Mouse (Mus musculus) neural tube, embryonic 14.5 days (tissue): Measurements from ENCODE around the gene Coro2a. TPM values are rescaled to one million over a fixed set of nuclear protein-coding genes. Genes with fewer than 3 reads are reported as not detected.

Experiments used
- ATAC-seq: fragments of 200-750 bp; cut with Nextera tagmentation; 2 replicates; pipeline ENCODE4 v1.8.0; 2017; ENCODE audit warnings: low read depth, mild to moderate bottlenecking, moderate TSS enrichment, moderate library complexity
- H3K27ac ChIP-seq: fragments of 300-500 bp; sonication (generic); 2 replicates; pipeline ENCODE4 v1.5.1; 2014; ENCODE audit warnings: low read depth, mild to moderate bottlenecking, control low read depth, low read length, moderate library complexity, mixed read lengths
- H3K27me3 ChIP-seq: fragments of 300-500 bp; sonication (generic); 2 replicates; pipeline ENCODE4 v1.6.1; 2014; ENCODE audit warnings: low read length; ENCODE audit not compliant: control insufficient read depth, insufficient read depth
- H3K36me3 ChIP-seq: fragments of 300-500 bp; sonication (generic); 2 replicates; pipeline ENCODE4 v1.6.1; 2014; ENCODE audit warnings: low read length, mixed read lengths; ENCODE audit not compliant: control insufficient read depth, insufficient read depth
- H3K4me1 ChIP-seq: fragments of 300-500 bp; sonication (generic); 2 replicates; pipeline ENCODE4 v1.6.1; 2014; ENCODE audit warnings: low read length; ENCODE audit not compliant: control insufficient read depth, insufficient read depth
- H3K4me2 ChIP-seq: fragments of 300-500 bp; sonication (generic); 2 replicates; pipeline ENCODE4 v1.6.1; 2014; ENCODE audit warnings: mild to moderate bottlenecking, low read depth, low read length, control low read depth
- H3K4me3 ChIP-seq: fragments of 300-500 bp; sonication (generic); 2 replicates; pipeline ENCODE4 v1.5.1; 2014; ENCODE audit warnings: low read depth, low read length, control low read depth, mixed read lengths
- H3K9ac ChIP-seq: fragments of 300-500 bp; sonication (generic); replicated peaks from 2 replicates; pipeline ENCODE4 v1.6.1; 2014; ENCODE audit warnings: low read depth, mild to moderate bottlenecking, control low read depth, low read length, mixed read lengths
- H3K9me3 ChIP-seq: fragments of 300-500 bp; sonication (generic); 2 replicates; pipeline ENCODE4 v1.6.1; 2016; ENCODE audit warnings: low read length; ENCODE audit not compliant: control insufficient read depth
- WGBS: fragments of 180-500 bp; shearing (Covaris S2); extraction: QIAGEN DNeasy Blood & Tissue Kit; methylation state at CpG from one replicate; pipeline ENCODE4 v1.1.7; 2014; 5-methylcytosine and 5-hydroxymethylcytosine counted together
- polyA plus RNA-seq: library from polyadenylated mRNA; unstranded; fragments of >200 nt; fragmentation: Nextera tagmentation; extraction: Ambion mirVana; gene quantifications from 2 replicates; pipeline ENCODE4 v1.2.1, GENCODE M21; 2014

The Coro2a gene
- polyA plus RNA-seq, 1 experiment from 2014 or later: 7.6 TPM

DNA sequence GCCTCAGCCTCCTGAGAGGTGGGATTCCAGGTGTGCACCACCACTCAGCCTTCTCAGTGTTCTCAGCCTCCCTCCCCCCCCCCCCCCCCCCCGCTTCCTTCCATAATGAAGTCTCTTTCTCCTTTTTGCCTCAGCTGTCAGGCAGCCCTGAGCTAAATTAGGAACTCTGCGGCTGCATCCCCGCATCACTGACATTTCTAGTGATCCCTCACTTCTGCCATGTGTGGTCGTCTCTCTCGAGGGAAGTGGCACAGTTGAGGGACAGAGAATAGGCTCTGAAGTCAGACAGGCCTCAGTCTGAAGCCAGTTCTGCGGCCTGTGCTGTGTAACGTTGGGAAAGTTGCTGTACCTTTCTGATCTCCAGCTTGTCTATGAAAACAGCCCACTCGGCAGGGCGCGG lies 52.0 kb downstream of the Coro2a start:
- Histone ChIP-seq H3K9ac (no peak overlapping the region), H3K27ac (no peak overlapping the region), H3K4me1 (no peaks in the 10 kb centered on the region), H3K27me3 (no peaks in the 10 kb centered on the region), H3K9me3 (no peaks in the 10 kb centered on the region), H3K4me2 (no peak overlapping the region), H3K36me3 (no peaks in the 10 kb centered on the region), H3K4me3 (no peak overlapping the region)
- 84% methylated on average over 9 of the region's 10 CpGs for WGBS
- no peak for ATAC-seq

GRCm38 (mm10) chr4:46546709-46547108 lies 55.3 kb downstream of the Coro2a start:
- H3K27me3 ChIP-seq: no peaks in the 10 kb centered on the region
- WGBS: 26% methylated on average over 6 of the region's 6 CpGs
- H3K4me2 ChIP-seq: no peak overlapping the region
- no peak overlapping the region for H3K4me3 ChIP-seq
- H3K9ac ChIP-seq: no peak overlapping the region
- H3K4me1 ChIP-seq: no peaks in the 10 kb centered on the region
- no peaks in the 10 kb centered on the region for H3K9me3 ChIP-seq
- ATAC-seq: no peak
- no peaks in the 10 kb centered on the region for H3K36me3 ChIP-seq
- no peak overlapping the region for H3K27ac ChIP-seq

DNA sequence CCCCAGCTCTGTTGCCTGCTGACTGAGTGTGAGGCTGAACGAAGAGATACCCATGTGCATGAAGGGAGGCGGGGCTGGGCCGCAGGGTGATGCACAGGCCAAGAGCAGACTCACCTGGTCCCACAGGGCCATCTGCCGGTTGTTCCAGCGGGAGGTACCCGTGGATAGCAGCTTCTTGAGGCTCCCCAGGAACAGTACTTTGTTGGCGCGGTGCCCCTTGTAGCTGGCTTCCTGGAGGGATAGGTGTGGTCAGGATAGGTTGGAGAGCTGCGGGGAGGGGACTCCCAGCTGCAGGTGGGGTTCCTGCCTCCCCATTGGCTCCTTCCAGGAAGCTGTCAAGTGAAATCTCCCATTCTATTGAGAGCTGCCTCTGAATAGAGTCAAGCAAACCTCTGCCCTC lies 56.5 kb downstream of the Coro2a start:
- H3K36me3 ChIP-seq: no peaks in the 10 kb centered on the region
- no peak for ATAC-seq
- no peaks in the 10 kb centered on the region for H3K4me1 ChIP-seq
- H3K9ac ChIP-seq: no peak overlapping the region
- no peak overlapping the region for H3K27ac ChIP-seq
- 7% methylated on average over 9 of the region's 9 CpGs for WGBS
- no peaks in the 10 kb centered on the region for H3K9me3 ChIP-seq
- no peak overlapping the region for H3K4me2 ChIP-seq
- no peak overlapping the region for H3K4me3 ChIP-seq
- no peaks in the 10 kb centered on the region for H3K27me3 ChIP-seq

DNA sequence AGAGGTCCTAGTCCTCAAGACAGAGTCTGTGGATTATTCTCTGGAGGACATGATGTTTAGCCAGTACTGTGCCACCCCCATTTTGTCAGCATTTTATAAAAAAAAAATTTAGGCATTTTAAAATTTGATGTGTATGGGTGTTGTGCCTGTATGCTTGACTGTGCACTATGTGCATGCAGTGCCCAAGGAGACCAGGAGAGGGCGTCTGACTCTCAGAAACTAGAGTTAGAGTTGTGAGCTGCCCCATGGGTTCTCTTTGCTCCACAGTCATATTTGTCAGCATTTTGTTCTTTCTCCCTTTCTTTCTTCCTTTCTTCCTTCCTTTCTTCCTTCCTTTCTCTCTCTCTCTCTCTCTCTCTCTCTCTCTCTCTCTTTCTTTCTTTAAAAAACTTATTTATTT lies 57.7 kb downstream of the Coro2a start:
- Histone ChIP-seq H3K27me3 (no peaks in the 10 kb centered on the region), H3K9ac (no peak overlapping the region), H3K9me3 (no peaks in the 10 kb centered on the region), H3K36me3 (no peaks in the 10 kb centered on the region), H3K27ac (no peak overlapping the region), H3K4me3 (no peak overlapping the region), H3K4me2 (no peak overlapping the region), H3K4me1 (no peaks in the 10 kb centered on the region)
- ATAC-seq: no peak
- 30% methylated on average over 1 of the region's 1 CpGs for WGBS

- H3K4me2 ChIP-seq: no peak overlapping the region
- no peaks in the 10 kb centered on the region for H3K36me3 ChIP-seq
- no peaks in the 10 kb centered on the region for H3K27me3 ChIP-seq
- H3K9ac ChIP-seq: no peak overlapping the region
- no peak overlapping the region for H3K4me3 ChIP-seq
- H3K9me3 ChIP-seq: no peaks in the 10 kb centered on the region
- no peak overlapping the region for H3K27ac ChIP-seq
- no peak for ATAC-seq
- no peaks in the 10 kb centered on the region for H3K4me1 ChIP-seq
- WGBS: 92% methylated on average over 13 of the region's 13 CpGs
These were observed 58.5 kb downstream of the Coro2a start for GRCm38 (mm10) chr4:46543366-46544050.

DNA sequence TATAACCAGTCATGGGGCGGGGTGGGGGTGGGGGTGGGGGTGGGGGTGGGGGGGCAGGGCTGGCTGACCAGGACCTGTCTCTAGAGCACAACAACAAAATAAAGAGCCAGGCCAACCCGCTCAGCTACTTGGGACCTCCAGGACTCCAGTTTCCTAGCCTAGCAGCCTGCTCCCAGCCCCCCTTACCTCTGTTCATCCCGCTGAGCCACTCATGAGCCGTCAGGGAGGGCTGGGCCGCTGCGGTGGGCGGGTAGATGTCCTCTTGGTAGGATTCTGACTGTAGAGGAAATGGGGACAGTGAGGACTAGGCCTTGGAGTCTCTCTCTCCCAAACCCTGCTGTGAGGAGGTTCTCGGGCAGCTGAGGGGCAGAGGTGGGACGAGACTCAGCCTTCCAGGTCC lies 60.3 kb downstream of the Coro2a start:
- Histone ChIP-seq H3K4me3 (no peak overlapping the region), H3K27ac (no peak overlapping the region), H3K9ac (no peak overlapping the region), H3K4me2 (no peak overlapping the region), H3K27me3 (peaks cover under 1% of the 10 kb centered on the region; the same call in 1 of the 2 replicates), H3K4me1 (no peaks in the 10 kb centered on the region), H3K9me3 (no peaks in the 10 kb centered on the region), H3K36me3 (no peaks in the 10 kb centered on the region)
- no peak for ATAC-seq
- 46% methylated on average over 9 of the region's 9 CpGs for whole genome bisulfite sequencing

GRCm38 (mm10) chr4:46539167-46539566 lies 62.8 kb downstream of the Coro2a start:
- WGBS: 63% methylated on average over 9 of the region's 9 CpGs
- Histone ChIP-seq H3K27me3 (peaks cover 19% of the 10 kb centered on the region), H3K9ac (no peak overlapping the region), H3K9me3 (no peaks in the 10 kb centered on the region), H3K4me3 (no peak overlapping the region), H3K4me1 (peaks cover 3% of the 10 kb centered on the region; the same call in 1 of the 2 replicates), H3K27ac (no peak overlapping the region), H3K4me2 (no peak overlapping the region), H3K36me3 (no peaks in the 10 kb centered on the region)
- ATAC-seq: no peak

DNA sequence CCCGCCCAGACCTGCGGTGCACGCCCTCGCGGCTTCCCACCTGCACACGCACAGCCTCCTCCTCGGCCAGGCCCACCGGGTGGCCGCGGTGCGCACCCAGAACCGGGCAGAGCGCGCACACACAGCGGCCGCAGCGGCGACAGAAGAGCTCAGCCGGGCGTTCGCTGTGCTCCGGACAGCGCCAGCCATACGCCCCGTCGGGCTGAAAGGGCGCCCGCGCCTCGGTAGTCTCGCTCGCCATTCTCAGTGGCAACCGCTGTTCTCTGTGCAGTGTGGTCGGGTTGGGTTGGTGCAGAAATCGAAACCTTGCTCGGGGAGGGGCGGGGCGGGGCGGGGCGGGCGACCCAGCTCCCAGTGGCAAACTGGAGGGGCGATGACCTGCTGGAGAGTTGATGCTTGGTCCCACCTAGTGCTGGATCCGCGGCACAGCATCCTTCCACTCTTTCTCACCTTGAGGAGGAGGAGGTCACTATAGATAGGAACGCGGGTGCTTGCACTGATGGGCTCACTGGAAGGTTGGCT lies 66.1 kb downstream of the Coro2a start, which contains the start of gene Trim14:
Trim14 (minus strand) TSS at position 302 of the 522 bp plus-strand sequence.
- peak; percentile 60 for ATAC-seq
- no peaks in the 10 kb centered on the region for H3K9me3 ChIP-seq
- H3K4me3 ChIP-seq: peak within 1 kb of the TSS; percentile 35
- peaks cover 3% of the 10 kb centered on the region; the same call in 1 of the 2 replicates for H3K4me1 ChIP-seq
- peaks cover 21% of the 10 kb centered on the region for H3K27me3 ChIP-seq
- peak within 1 kb of the TSS; percentile 34; the same call in 1 of the 2 replicates for H3K9ac ChIP-seq
- H3K36me3 ChIP-seq: no peaks in the 10 kb centered on the region
- 2% methylated on average over 45 of the region's 46 CpGs for WGBS
- peak within 1 kb of the TSS; percentile 60 for H3K4me2 ChIP-seq
- H3K27ac ChIP-seq: no peak within 1 kb of the TSS

- Histone ChIP-seq H3K36me3 (no peaks in the 10 kb centered on the region), H3K4me2 (peak overlapping the region; percentile 60), H3K27ac (no peak overlapping the region), H3K4me3 (peak overlapping the region; percentile 35), H3K9me3 (no peaks in the 10 kb centered on the region), H3K27me3 (peaks cover 21% of the 10 kb centered on the region), H3K9ac (peak overlapping the region; percentile 34; the same call in 1 of the 2 replicates), H3K4me1 (peaks cover 3% of the 10 kb centered on the region; the same call in 1 of the 2 replicates)
- ATAC-seq: no peak
- 7% methylated on average over 16 of the region's 16 CpGs for WGBS
These were observed 66.7 kb downstream of the Coro2a start for GRCm38 (mm10) chr4:46535094-46535830.
